Mouse (Mus musculus) mature B cell (primary cell): ENCODE data around the gene Rbm6.

ENCODE experiments used
- in situ Hi-C: fragments of 300-500 bp; cut with MboI; formaldehyde crosslinking; loops from 2 replicates; pipeline ENCODE4 v1.14.3; 2019

The Rbm6 gene

GRCm38 (mm10) chr9:107748063-107748462, 125.0 kb downstream of the Rbm6 start:
- in situ Hi-C loops, result no loop called here

DNA sequence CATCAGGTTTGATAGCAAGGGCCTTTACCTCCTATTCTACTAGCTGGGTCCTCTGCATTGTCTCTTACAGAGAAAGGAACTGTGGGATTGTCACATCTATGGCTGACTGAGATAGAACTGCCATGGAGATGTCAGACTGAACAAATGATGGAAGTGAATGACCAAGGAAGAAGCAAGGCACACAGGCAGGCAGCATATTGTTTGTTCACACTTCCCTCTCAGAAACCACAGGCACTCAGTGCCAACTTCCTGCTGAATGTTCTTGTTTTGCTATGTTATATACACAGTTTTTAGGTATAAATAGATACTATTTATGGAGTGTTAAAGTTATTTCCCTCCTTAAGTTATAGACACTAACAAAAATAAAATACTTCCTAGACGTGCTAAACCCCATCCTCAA, 125.7 kb downstream of the Rbm6 start:
- in situ Hi-C loops, result no loop called here

DNA sequence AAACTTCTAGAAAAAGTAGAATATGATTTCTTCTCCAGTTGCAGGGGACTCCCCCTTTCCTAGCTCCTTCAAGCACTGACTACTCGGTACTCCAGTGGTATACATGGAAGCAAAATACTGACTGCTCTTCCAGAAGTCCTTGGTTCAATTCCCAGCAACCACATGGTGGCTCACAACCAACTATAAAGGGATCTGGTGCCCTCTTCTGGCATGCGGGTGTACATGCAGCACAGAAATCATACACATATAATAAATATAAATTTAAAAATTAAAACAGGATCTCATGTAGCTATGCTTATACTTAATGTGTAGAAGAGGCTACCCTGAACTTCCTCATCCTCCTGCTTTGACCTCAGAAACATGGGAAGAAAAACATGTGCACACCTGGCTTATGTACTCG, 126.4 kb downstream of the Rbm6 start:
- in situ Hi-C loops, result no loop called here

DNA sequence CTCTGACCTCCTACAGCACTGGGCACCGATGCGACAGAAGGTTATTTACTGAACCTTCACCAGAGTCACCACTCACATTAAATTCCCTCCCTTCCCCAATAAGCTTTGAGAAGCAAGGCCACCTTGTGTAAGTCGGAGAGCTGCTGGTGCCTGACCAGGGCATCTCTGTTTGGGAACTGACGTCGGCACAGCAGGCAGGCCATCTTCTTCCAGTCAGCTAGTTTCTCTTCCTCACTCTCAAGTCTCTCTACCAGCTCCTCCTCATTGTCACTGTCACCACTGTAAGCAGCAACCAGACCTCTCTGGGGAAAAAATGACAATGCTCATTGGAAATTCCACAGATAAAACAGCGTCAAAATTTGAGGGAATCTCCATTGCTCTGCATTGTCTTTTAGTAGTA, 129.0 kb downstream of the Rbm6 start:
- in situ Hi-C loops, result no loop called here

DNA sequence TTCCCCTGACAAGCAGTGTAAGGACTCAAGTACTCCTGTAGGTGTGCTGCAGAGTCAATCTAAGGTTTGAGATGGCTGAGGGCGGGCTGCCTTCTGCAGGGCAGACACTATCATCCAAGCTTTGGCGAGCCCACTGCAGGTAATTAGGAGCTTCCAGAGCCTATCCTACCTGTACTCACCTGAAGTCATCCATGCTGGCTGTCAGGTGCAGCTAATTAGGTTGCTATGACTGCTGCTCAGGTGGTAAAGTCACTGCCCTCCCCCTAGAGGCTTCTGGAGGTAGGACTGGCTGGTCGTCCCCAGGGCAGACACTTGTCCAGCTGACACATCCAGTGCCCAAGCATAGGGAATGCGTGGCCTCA, 134.2 kb downstream of the Rbm6 start:
- in situ Hi-C loops, result no loop called here

DNA sequence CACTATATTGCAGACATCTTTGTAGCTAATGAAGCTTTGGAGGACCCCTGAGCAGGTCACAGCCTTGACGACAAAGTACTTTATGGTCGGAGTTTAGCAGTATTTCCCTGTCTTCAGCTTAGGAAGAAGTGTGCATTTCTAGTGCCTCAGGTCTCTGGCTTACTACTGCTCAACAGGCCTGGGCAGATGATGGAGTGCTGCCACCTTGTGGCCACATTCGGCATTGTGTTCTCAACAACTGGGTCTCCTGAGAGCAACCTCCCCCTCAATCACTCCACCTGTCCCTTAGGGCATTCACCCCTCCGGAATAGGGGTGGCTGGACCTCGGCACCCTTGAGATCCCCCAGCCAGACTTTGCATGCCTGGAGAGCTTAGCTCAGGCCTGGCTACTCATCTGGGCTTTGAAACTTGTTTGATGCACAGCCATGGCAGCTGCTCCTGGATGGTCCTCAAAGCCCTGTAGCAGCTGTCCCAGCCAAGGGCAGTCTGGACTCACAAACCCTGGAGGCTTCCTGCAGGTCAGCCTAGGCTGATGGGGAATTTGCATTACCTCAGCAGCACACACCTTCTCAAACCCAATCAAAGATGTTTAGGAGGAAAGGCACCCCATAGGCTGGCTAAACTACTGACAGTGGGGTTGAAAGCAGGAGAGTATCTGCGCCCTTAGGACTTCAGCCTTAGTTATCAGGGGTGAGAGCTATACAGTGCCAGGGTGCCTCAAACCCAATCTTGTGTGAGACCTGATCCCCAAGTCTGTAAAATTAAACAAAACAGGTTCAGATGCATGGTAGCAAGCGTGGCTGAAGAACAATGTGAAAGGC, 134.8 kb downstream of the Rbm6 start:
- in situ Hi-C loops, result no loop called here

- in situ Hi-C loops, result no loop called here
Observed at GRCm38 (mm10) chr9:107736185-107736485, 136.9 kb downstream of the Rbm6 start.

GRCm38 (mm10) chr9:107735356-107736184, 137.5 kb downstream of the Rbm6 start:
- in situ Hi-C loops, result no loop called here

GRCm38 (mm10) chr9:107734567-107734971, 138.5 kb downstream of the Rbm6 start:
- in situ Hi-C loops, result no loop called here

GRCm38 (mm10) chr9:107729709-107730108, 143.3 kb downstream of the Rbm6 start:
- in situ Hi-C loops, result no loop called here

GRCm38 (mm10) chr9:107728919-107729670, 143.9 kb downstream of the Rbm6 start:
- in situ Hi-C loops, result no loop called here

DNA sequence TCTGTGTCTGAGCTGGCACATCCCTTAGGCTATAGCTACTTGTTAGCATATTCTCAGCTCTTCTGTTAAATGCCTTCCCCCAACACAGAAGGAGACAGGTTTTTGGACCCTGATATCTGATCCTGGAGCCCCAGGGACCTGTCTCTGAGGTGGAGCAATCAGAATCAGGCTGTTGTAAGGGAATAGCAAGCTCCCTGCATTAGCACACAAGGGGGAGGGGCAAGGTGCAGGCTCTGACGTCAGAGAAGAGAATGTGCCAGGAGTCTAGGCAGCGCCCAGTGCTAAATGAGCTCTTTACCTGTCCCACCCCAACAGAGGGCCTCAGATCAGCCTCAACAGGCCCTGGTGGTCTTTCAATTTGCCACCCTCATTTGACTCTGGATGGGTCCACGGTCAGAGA, 146.0 kb downstream of the Rbm6 start:
- in situ Hi-C loops, result no loop called here

DNA sequence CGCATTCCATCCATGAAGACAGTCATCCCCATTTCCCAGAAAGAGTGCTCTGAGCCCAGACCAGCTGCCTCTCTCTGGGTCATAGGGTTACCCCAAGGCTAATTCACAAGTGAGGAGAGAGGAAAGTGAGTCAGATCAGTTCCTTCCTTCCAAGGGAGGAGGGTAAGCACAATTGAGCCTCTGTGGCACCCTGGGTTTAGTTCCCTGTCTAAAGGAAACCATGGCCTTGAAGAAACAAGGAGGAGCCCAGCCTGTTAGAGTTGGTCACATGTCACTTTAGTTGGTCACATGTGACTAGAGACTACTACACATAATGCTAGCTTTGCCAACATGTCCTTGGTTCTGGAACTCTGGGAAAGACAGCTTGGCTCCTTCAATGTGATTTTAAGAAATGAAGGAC, 148.2 kb downstream of the Rbm6 start:
- in situ Hi-C loops, result no loop called here

DNA sequence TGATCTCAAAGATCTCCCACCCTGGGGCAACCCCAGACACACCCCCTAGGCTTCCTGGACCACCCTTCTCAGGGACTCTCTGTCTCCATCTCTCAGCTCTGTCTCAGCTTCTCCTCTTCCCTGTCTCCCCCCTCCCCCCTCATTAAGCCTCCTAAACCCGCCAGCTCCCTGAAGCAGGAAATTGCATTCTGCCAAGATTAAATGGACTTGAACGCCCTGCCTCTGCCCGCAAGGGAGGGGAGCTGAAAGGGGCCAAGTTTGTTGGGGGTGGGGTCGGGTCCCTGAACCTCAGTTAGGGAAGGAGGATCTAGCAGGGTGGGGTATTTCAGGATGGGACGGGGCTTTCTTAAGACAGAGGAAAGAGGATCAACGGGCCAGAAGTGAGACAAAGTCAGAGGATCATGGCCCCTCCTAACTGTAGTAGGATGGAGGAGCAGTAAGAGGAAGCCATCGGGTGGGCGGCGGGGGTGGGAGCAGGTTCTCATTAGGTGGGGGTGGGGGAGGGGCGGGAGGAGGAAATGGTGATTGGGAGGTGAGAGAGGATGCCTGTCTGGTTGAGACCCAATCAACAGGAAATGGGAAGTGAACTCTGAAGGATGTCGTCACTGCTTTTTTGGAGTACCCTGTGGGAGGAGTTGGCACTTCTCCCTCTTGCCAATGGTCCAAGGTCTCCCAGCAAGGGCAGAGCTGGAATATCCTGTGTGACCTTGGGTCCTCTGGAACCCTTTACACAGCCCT, 149.1 kb downstream of the Rbm6 start:
- in situ Hi-C loops, result no loop called here
